Mouse (Mus musculus): Measurements from ENCODE around the gene Tmem217.

- TF ChIP-seq POLR2AphosphoS2 (IDR thresholded peaks at IDR 0.05; ENCODE audit: low read depth, low read length), result no peak
- no peak for TF ChIP-seq CHD2 (IDR thresholded peaks at IDR 0.05; ENCODE audit: low read length)
- TF ChIP-seq BHLHE40 (IDR thresholded peaks at IDR 0.05; ENCODE audit: low read depth, low read length), result no peak
- TF ChIP-seq MYC (IDR thresholded peaks at IDR 0.05; ENCODE audit: low read depth, low read length), result no peak
Observed at GRCm38 (mm10) chr17:29583569-29583968, 31.4 kb upstream of the Tmem217 start.

All from CH12.LX (cell line).